Mouse (Mus musculus): ENCODE results near the gene Cpne8.

DNA sequence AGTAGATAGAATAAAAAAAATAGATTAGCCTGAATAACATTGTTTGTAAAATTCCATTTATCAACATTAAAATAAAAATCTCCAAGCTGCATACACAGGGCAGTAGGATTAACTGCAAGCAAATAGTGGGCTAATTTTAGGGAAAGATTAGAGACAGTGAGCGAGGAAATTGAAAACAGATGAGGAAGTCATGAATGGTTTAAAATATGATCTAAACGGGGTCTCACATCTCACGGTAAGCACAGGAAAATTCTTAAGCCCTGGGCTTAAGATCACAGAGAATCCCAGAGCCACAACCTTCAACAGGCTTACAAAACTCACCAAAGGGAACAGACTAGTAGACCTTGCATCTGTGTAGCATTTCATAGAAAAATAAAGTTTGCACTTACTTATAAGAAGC lies 115.2 kb downstream of the Cpne8 start:
- TF ChIP-seq CTCF (IDR thresholded peaks at IDR 0.05; ENCODE audit: low read depth): no peak
- no peak for TF ChIP-seq EP300 (IDR thresholded peaks at IDR 0.05; ENCODE audit: low read depth)

Measured in liver, embryonic 14.5 days (tissue).